Mouse (Mus musculus) hindbrain, embryonic 14.5 days (tissue): ENCODE measurements around the gene Tnfrsf1a. TPM values are rescaled to one million over a fixed set of nuclear protein-coding genes. Genes with fewer than 3 reads are reported as not detected.

Experiments used
- ATAC-seq: fragments of 200-750 bp; cut with Nextera tagmentation; 2 replicates; pipeline ENCODE4 v1.8.0; 2017; ENCODE audit warnings: moderate number of reproducible peaks, mild to moderate bottlenecking, moderate TSS enrichment, moderate library complexity; ENCODE audit not compliant: low FRiP score
- DNase-seq: peaks from one replicate; pipeline ENCODE4 v3.0.0-alpha.2; 2015; ENCODE audit warnings: low spot score
- H3K27ac ChIP-seq: fragments of 300-500 bp; sonication (generic); 2 replicates; pipeline ENCODE4 v1.5.1; 2014; ENCODE audit warnings: mild to moderate bottlenecking, moderate library complexity
- H3K27me3 ChIP-seq: fragments of 300-500 bp; sonication (generic); 2 replicates; pipeline ENCODE4 v1.6.1; 2014; ENCODE audit warnings: mild to moderate bottlenecking, low read length, mixed read lengths; ENCODE audit not compliant: control insufficient read depth, insufficient read depth
- H3K36me3 ChIP-seq: fragments of 300-500 bp; sonication (generic); replicated peaks from 2 replicates; pipeline ENCODE4 v1.6.1; 2014; ENCODE audit not compliant: control insufficient read depth, insufficient read depth
- H3K4me1 ChIP-seq: fragments of 300-500 bp; sonication (generic); replicated peaks from 2 replicates; pipeline ENCODE4 v1.6.1; 2014; ENCODE audit warnings: antibody characterized with exemption, low read length, mixed read lengths; ENCODE audit not compliant: control insufficient read depth, insufficient read depth
- H3K4me2 ChIP-seq: fragments of 300-500 bp; sonication (generic); replicated peaks from 2 replicates; pipeline ENCODE4 v1.6.1; 2014; ENCODE audit warnings: mild to moderate bottlenecking, moderate library complexity
- H3K4me3 ChIP-seq: fragments of 300-500 bp; sonication (generic); replicated peaks from 2 replicates; pipeline ENCODE4 v1.5.1; 2014; ENCODE audit warnings: mild to moderate bottlenecking, low read length
- H3K9ac ChIP-seq: fragments of 300-500 bp; sonication (generic); 2 replicates; pipeline ENCODE4 v1.6.1; 2014
- H3K9me3 ChIP-seq: fragments of 300-500 bp; sonication (generic); 2 replicates; pipeline ENCODE4 v1.6.1; 2016; ENCODE audit warnings: low read length; ENCODE audit not compliant: control insufficient read depth
- WGBS: fragments of 180-500 bp; shearing (Covaris S2); extraction: QIAGEN DNeasy Blood & Tissue Kit; methylation state at CpG from one replicate; pipeline ENCODE4 v1.1.7; 2014; 5-methylcytosine and 5-hydroxymethylcytosine counted together
- polyA plus RNA-seq: library from polyadenylated mRNA; unstranded; fragments of >200 nt; fragmentation: Nextera tagmentation; extraction: Ambion mirVana; gene quantifications from 2 replicates; pipeline ENCODE4 v1.2.1, GENCODE M21; 2014

Tnfrsf1a gene
- polyA plus RNA-seq, 1 experiment from 2014 or later: 15.4 TPM

- Histone ChIP-seq H3K27ac (no peak overlapping the region), H3K36me3 (no peaks in the 10 kb centered on the region), H3K9me3 (no peaks in the 10 kb centered on the region), H3K4me3 (no peak overlapping the region), H3K9ac (no peak overlapping the region), H3K4me2 (no peak overlapping the region), H3K4me1 (no peaks in the 10 kb centered on the region), H3K27me3 (peaks cover 11% of the 10 kb centered on the region)
- no peak for ATAC-seq
- WGBS: 77% methylated on average over 6 of the region's 6 CpGs
- DNase-seq: no peak
Measured at GRCm38 (mm10) chr6:125386080-125386479, 36.9 kb downstream of the Tnfrsf1a start.

DNA sequence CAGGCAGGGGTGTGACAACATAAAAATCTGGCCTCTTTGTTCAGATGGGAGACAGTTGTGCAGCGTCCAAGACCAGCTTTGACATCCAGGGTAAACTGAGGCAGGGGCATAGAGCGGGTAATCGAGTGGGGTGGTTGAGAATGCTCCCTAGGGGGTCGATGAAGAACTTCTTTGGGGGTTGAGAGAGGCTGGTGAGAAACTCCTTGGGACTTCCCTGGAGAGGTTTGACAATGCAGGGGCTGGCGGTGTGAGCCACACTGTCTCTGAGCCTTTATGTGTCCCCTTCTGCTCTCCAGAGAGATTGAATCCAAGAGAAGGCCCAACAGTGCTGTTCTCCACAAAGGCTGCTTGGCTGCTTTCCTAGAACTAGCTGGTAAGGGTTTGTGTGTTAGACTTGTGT is 40.7 kb downstream of the Tnfrsf1a start:
- Histone ChIP-seq H3K9me3 (no peaks in the 10 kb centered on the region), H3K4me3 (no peak overlapping the region), H3K27ac (no peak overlapping the region), H3K4me2 (no peak overlapping the region), H3K4me1 (no peaks in the 10 kb centered on the region), H3K27me3 (no peaks in the 10 kb centered on the region), H3K9ac (no peak overlapping the region), H3K36me3 (no peaks in the 10 kb centered on the region)
- WGBS: 92% methylated on average over 5 of the region's 5 CpGs
- ATAC-seq (no peak), DNase-seq (no peak)

- DNase-seq (no peak), ATAC-seq (no peak)
- no peak overlapping the region for H3K9ac ChIP-seq
- H3K36me3 ChIP-seq: no peaks in the 10 kb centered on the region
- no peaks in the 10 kb centered on the region for H3K9me3 ChIP-seq
- H3K4me1 ChIP-seq: no peaks in the 10 kb centered on the region
- H3K27ac ChIP-seq: no peak overlapping the region
- 61% methylated on average over 14 of the region's 14 CpGs for WGBS
- no peaks in the 10 kb centered on the region for H3K27me3 ChIP-seq
- H3K4me3 ChIP-seq: no peak overlapping the region
- H3K4me2 ChIP-seq: no peak overlapping the region
Measured at GRCm38 (mm10) chr6:125405461-125406382, 56.6 kb downstream of the Tnfrsf1a start.

DNA sequence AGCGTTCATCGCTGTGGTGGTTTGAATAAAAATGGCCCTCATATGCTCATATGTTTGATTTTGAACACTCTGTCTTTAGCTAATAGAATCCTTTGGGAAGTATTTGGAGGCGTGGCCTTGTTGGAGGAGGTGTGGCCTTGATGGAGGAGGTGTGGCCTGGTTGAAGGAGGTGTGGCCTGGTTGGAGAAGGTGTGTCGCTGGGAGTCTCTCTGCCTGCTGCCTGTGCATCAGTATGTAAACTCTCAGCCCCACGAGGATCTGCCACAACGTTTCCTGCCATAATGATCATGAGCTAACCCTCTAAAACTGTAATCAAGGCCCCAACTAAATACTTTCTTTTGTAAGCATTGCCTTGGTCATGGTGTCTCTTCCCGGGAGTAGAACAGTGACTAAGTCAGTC is 58.1 kb downstream of the Tnfrsf1a start:
- Histone ChIP-seq H3K9ac (no peak overlapping the region), H3K4me3 (no peak overlapping the region), H3K4me2 (no peak overlapping the region), H3K27ac (no peak overlapping the region), H3K27me3 (no peaks in the 10 kb centered on the region), H3K36me3 (no peaks in the 10 kb centered on the region), H3K9me3 (no peaks in the 10 kb centered on the region), H3K4me1 (no peaks in the 10 kb centered on the region)
- ATAC-seq (no peak), DNase-seq (no peak)
- whole genome bisulfite sequencing: 87% methylated on average over 7 of the region's 7 CpGs

DNA sequence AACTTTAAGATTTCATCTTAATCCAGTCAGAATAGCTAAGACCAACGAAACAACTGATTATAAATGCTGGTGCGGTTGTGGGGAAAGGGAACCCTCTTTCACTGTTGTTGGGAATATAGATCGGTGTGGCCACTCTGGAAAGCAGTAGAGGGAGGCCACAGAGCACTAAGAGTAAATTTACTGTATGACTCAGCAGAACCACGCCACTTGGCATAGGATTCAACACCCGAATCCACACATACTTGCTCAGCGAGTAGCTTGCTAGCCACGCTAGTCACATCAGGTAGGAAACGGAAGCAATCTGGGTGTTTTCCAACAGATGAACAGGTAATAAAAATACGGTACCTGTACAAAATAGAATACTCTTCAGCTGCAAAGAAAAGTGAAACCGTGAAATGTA is 58.5 kb downstream of the Tnfrsf1a start:
- H3K27me3 ChIP-seq: no peaks in the 10 kb centered on the region
- H3K9ac ChIP-seq: no peak overlapping the region
- H3K4me3 ChIP-seq: no peak overlapping the region
- no peaks in the 10 kb centered on the region for H3K36me3 ChIP-seq
- no peaks in the 10 kb centered on the region for H3K9me3 ChIP-seq
- DNase-seq: no peak
- ATAC-seq: no peak
- no peaks in the 10 kb centered on the region for H3K4me1 ChIP-seq
- H3K27ac ChIP-seq: no peak overlapping the region
- 94% methylated on average over 10 of the region's 10 CpGs for WGBS
- H3K4me2 ChIP-seq: no peak overlapping the region

DNA sequence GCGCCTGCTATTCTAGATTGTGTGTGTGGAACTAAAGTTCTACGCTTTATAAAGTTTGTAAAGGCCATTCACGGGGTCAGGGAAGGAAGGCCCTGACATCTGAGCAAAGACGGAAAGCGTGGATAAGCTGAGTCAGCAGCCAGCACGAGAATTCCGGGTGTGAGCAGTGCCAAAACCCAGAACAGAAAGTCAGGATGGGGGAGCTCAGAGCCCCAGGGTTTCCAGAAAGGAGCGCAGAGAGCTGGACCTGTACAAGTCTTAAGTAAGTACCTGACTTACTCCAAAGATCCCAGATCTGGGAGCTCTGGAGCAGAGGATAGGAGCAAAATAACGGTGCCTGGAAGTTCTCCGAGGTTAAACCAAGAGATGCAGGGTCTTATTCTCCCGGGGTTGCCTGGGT is 61.4 kb downstream of the Tnfrsf1a start:
- Histone ChIP-seq H3K36me3 (no peaks in the 10 kb centered on the region), H3K4me1 (no peaks in the 10 kb centered on the region), H3K4me3 (no peak overlapping the region), H3K27ac (no peak overlapping the region), H3K9ac (no peak overlapping the region), H3K27me3 (no peaks in the 10 kb centered on the region), H3K4me2 (no peak overlapping the region), H3K9me3 (no peaks in the 10 kb centered on the region)
- no peak for DNase-seq
- no peak for ATAC-seq
- WGBS: 73% methylated on average over 11 of the region's 11 CpGs

DNA sequence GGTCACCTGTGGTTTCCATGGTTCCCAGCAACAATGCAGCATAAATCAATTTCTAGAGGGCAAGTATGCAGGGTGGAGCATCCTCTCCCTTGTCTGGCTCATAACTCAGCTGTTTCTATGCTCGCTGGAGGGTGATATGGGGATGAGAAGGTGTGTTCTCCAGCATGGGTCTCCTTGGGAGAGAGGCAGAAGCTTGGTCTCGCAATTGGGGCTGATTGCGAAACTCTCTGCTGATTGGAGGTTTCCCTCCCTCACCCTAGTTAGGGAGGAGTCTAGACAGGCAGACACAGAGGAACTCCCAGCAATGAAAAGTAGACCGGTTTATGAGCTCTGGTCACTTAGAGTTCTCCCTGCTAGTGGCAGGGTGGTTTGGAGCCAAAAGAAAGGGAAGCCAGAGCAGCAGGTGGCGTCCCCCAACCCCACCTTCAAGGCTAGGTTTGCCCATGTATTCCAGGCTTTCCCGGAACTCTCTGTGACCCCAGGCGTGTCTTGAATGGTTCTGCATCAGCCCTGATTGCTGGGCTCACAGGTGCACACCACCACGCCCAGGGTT is 61.9 kb downstream of the Tnfrsf1a start:
- DNase-seq: no peak
- Histone ChIP-seq H3K4me3 (no peak overlapping the region), H3K9ac (no peak overlapping the region), H3K27ac (no peak overlapping the region), H3K27me3 (no peaks in the 10 kb centered on the region), H3K9me3 (no peaks in the 10 kb centered on the region), H3K4me1 (no peaks in the 10 kb centered on the region), H3K4me2 (no peak overlapping the region), H3K36me3 (no peaks in the 10 kb centered on the region)
- WGBS: 60% methylated on average over 8 of the region's 8 CpGs
- ATAC-seq: no peak

GRCm38 (mm10) chr6:125411661-125412060 is 62.5 kb downstream of the Tnfrsf1a start:
- DNase-seq (no peak), ATAC-seq (no peak)
- Histone ChIP-seq H3K27me3 (no peaks in the 10 kb centered on the region), H3K4me3 (no peak overlapping the region), H3K4me1 (no peaks in the 10 kb centered on the region), H3K4me2 (no peak overlapping the region), H3K36me3 (no peaks in the 10 kb centered on the region), H3K9ac (no peak overlapping the region), H3K9me3 (no peaks in the 10 kb centered on the region), H3K27ac (no peak overlapping the region)
- 97% methylated on average over 6 of the region's 6 CpGs for WGBS
